Mouse (Mus musculus): ENCODE results near the gene Ptprm.

DNA sequence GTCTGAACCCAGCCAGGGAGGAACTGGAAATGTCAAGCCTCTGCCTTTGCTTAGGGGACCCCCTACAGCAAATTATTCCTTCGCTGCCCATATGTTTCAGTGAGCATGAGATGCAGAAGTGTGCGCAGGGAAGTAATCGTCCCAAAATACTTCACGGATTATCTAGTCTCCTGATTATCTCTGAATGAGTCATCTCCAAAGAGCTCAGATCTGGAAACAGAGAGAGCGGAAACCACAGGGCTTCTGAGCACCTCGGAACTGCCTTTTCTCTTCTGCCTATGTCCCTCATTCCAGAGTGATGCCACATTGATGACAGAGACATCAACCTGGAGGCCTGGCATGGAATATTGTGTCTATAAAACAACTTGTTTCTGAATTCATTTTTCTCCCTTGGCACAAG, 11.3 kb downstream of the Ptprm start:
- TF ChIP-seq CTCF (IDR thresholded peaks at IDR 0.05; ENCODE audit: borderline replicate concordance, insufficient read depth, low read depth, low read length) (no peak), POLR2A (IDR thresholded peaks at IDR 0.05; ENCODE audit: borderline replicate concordance, insufficient read depth, low read length) (no peak)

Data from cerebellum, adult 2 months (tissue).